Mouse (Mus musculus) layer of hippocampus, postnatal 14 days (tissue): ENCODE results near the gene Ptprn2. TPM values are rescaled to one million over a fixed set of nuclear protein-coding genes. Genes with fewer than 3 reads are reported as not detected.
A peak's percentile ranks its signal among the peaks of the same experiment; 100 is the strongest.

Experiments
- DNase-seq, 2 experiments: peaks; one replicate each; pipeline ENCODE4 v3.0.0; 2021 to 2022; ENCODE audit warnings: low spot score in 2 of 2, mixed read lengths in 1 of 2
- long read RNA-seq, 2 experiments: library from polyadenylated mRNA; stranded (forward); transcript quantifications; one replicate each; pipeline ENCODE4 v2.0.0; 2021
- total RNA-seq, 2 experiments: library from RNA; stranded (reverse); gene quantifications; 2 replicates each; pipeline ENCODE4 v1.2.3; 2021

Gene Ptprn2
- total RNA-seq, result 100 to 1,000 TPM; 256 to 277 TPM
- long read RNA-seq, experiment 1, full-length matches to known transcripts, result 3 of 7 reads
- long read RNA-seq, experiment 1, partial matches to known transcripts, result 2 of 7 reads
- long read RNA-seq, experiment 1, other reads (novel, unspliced or antisense), result 2 of 7 reads
- long read RNA-seq, experiment 2, full-length matches to known transcripts, result 6 of 26 reads
- long read RNA-seq, experiment 2, partial matches to known transcripts, result 11 of 26 reads
- long read RNA-seq, experiment 2, other reads (novel, unspliced or antisense), result 9 of 26 reads

GRCm38 (mm10) chr12:116485591-116486403, at the start of gene Ptprn2:
Ptprn2 (plus strand) TSS chr12:116485720.
- peak; percentile 54 to 68 for DNase-seq

- DNase-seq, result no peak
These were observed 49.4 kb upstream of the Ptprn2 start for GRCm38 (mm10) chr12:116436125-116436524.

GRCm38 (mm10) chr12:116438591-116438990, 46.9 kb upstream of the Ptprn2 start:
- DNase-seq, result no peak

GRCm38 (mm10) chr12:116442184-116442583, 43.3 kb upstream of the Ptprn2 start:
- no peak for DNase-seq

GRCm38 (mm10) chr12:116449536-116449935, 36.0 kb upstream of the Ptprn2 start:
- DNase-seq, result no peak

- DNase-seq, result no peak
These were observed 25.0 kb upstream of the Ptprn2 start for GRCm38 (mm10) chr12:116460379-116461065.

GRCm38 (mm10) chr12:116467030-116467429, 18.5 kb upstream of the Ptprn2 start:
- no peak for DNase-seq

- DNase-seq, result no peak
These were observed 17.2 kb upstream of the Ptprn2 start for GRCm38 (mm10) chr12:116468348-116468747.

GRCm38 (mm10) chr12:116469096-116469495, 16.4 kb upstream of the Ptprn2 start:
- DNase-seq, result no peak

GRCm38 (mm10) chr12:116473264-116473663, 12.3 kb upstream of the Ptprn2 start:
- DNase-seq, result no peak

- no peak for DNase-seq
These were observed 11.8 kb upstream of the Ptprn2 start for GRCm38 (mm10) chr12:116473761-116474160.

- DNase-seq, result no peak
These were observed 10.8 kb upstream of the Ptprn2 start for GRCm38 (mm10) chr12:116474676-116475075.

- DNase-seq, result no peak
These were observed 6.7 kb upstream of the Ptprn2 start for GRCm38 (mm10) chr12:116478771-116479170.

GRCm38 (mm10) chr12:116481921-116482320, 3.6 kb upstream of the Ptprn2 start:
- no peak for DNase-seq

- DNase-seq, result no peak
These were observed 1.9 kb upstream of the Ptprn2 start for GRCm38 (mm10) chr12:116483581-116483980.

- DNase-seq, result no peak
These were observed 529 bp upstream of the Ptprn2 start for GRCm38 (mm10) chr12:116484991-116485390.

- DNase-seq, result no peak
These were observed 847 bp downstream of the Ptprn2 start for GRCm38 (mm10) chr12:116486404-116486730.

- peak in 1 of 2 experiments; percentile 31 for DNase-seq
These were observed 3.3 kb downstream of the Ptprn2 start for GRCm38 (mm10) chr12:116488836-116489235.

- DNase-seq, result no peak
These were observed 5.2 kb downstream of the Ptprn2 start for GRCm38 (mm10) chr12:116490575-116491356.

GRCm38 (mm10) chr12:116498666-116499065, 13.1 kb downstream of the Ptprn2 start:
- no peak for DNase-seq

- no peak for DNase-seq
These were observed 15.1 kb downstream of the Ptprn2 start for GRCm38 (mm10) chr12:116500652-116501051.
